Mouse (Mus musculus): ENCODE results near the gene Gpi1.

Gpi1 gene

DNA sequence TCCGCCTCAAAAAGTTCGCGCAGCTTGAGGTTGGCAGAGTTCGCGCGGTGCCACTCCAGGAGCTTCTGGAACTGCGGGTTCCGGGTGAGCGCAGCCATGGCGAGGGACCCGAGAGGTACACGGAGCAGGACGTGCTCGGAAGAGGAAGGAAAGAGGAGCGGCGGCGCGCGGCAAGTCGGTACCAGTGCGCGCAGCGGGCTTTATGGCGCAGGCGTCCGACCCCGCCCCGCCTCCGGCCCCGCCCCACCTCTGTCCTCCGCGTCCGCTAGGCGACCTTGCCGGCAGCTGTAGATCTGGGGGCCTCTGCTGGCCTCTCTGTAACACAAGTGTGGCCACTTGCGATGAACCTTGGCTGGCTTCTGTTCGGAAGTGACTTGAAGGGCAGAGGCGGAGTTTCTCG, at the start of gene Gpi1:
Gene Gpi1, minus strand, starts transcription at position 221 of the 400 bp plus-strand sequence.
- Histone ChIP-seq H3K27me3 (ENCODE audit: control insufficient read depth, insufficient read depth, low read length, poor library complexity, severe bottlenecking) (no peaks in the 10 kb centered on the region), H3K36me3 (ENCODE audit: control insufficient read depth, insufficient read depth, low read length, poor library complexity, severe bottlenecking) (peaks cover 12% of the 10 kb centered on the region)

GRCm38 (mm10) chr7:34277656-34278055, 47.5 kb upstream of the Gpi1 start:
- DNase-seq (ENCODE audit: low read depth, low spot score) = no peak
- Histone ChIP-seq H3K36me3 (ENCODE audit: control insufficient read depth, insufficient read depth, low read length, poor library complexity, severe bottlenecking) (no peaks in the 10 kb centered on the region), H3K27me3 (ENCODE audit: control insufficient read depth, insufficient read depth, low read length, poor library complexity, severe bottlenecking) (no peaks in the 10 kb centered on the region)

More for the DNA sequence above, at the start of gene Gpi1:
- peak; percentile 92 for DNase-seq (ENCODE audit: low read depth, low spot score)

GRCm38 (mm10) chr7:34276066-34276465, 45.9 kb upstream of the Gpi1 start:
- Histone ChIP-seq H3K36me3 (ENCODE audit: control insufficient read depth, insufficient read depth, low read length, poor library complexity, severe bottlenecking) (no peaks in the 10 kb centered on the region), H3K27me3 (ENCODE audit: control insufficient read depth, insufficient read depth, low read length, poor library complexity, severe bottlenecking) (no peaks in the 10 kb centered on the region)
- DNase-seq (ENCODE audit: low read depth, low spot score) = no peak

DNA sequence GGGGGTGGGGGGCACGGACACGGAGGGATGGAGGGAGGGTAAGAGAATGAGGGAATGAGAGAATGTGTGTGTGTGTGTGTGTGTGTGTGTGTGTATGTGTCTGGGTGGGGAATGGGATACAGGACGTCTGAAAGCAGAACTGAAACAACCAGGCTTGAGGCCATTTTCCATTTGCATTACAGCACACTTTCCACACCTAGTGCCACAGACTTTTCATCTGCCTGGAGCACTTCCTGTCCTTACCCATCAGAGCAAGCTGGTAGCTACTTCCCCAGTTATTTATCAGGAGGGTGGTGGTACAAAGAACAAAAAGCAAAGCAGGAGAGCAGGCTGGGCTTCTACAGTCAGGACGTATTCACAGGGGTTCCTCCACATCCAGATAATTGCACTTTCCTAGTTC, 42.3 kb upstream of the Gpi1 start:
- DNase-seq (ENCODE audit: low read depth, low spot score) = peak; percentile 50
- Histone ChIP-seq H3K27me3 (ENCODE audit: control insufficient read depth, insufficient read depth, low read length, poor library complexity, severe bottlenecking) (no peaks in the 10 kb centered on the region), H3K36me3 (ENCODE audit: control insufficient read depth, insufficient read depth, low read length, poor library complexity, severe bottlenecking) (no peaks in the 10 kb centered on the region)

DNA sequence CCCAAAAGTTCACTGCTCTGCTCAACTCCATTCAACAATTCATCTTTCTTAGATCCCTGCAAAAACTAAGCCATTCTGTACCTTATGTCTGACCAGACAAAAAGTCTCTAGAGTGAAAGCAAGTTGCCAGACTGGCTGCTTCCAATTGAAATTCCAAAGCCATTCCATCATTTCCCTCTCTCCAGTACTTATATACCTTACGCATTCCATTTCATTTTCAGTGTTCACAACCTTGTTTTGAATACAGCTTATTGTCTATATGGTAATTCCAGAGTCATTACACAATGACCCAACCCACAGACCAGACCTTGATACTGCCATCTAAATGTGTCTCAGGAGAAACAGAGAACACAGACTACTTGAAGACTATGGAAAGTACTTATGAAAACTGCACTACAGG, 38.3 kb upstream of the Gpi1 start:
- no peaks in the 10 kb centered on the region for H3K27me3 ChIP-seq (ENCODE audit: control insufficient read depth, insufficient read depth, low read length, poor library complexity, severe bottlenecking)
- no peak for DNase-seq (ENCODE audit: low read depth, low spot score)
- H3K36me3 ChIP-seq (ENCODE audit: control insufficient read depth, insufficient read depth, low read length, poor library complexity, severe bottlenecking) = no peaks in the 10 kb centered on the region; the same call in 1 of the 2 replicates

- no peaks in the 10 kb centered on the region for H3K27me3 ChIP-seq (ENCODE audit: control insufficient read depth, insufficient read depth, low read length, poor library complexity, severe bottlenecking)
- no peak for DNase-seq (ENCODE audit: low read depth, low spot score)
- peaks cover 7% of the 10 kb centered on the region; the same call in 1 of the 2 replicates for H3K36me3 ChIP-seq (ENCODE audit: control insufficient read depth, insufficient read depth, low read length, poor library complexity, severe bottlenecking)
Measured at GRCm38 (mm10) chr7:34266421-34266820, 36.3 kb upstream of the Gpi1 start.

DNA sequence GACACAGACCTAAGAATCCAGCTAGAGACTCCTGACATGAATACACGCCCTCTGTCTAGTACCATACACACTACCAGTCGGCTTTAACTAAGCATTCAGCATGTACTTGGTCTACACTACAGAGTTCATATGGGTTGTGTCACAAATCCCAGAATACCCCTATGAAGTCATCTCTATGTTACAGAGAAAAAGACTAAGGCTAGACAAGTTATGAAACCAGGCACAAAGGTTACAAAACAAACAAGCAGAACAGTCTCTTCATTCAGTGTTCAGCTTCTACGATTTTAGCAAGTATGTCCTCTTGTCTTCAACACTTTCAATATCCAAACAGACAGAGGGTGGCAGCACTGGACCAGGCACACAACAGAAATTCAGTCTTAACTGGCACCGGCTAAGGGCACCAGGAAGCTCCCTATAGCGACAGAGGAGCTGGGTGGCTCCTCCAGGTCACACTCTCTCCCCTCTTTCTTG, 35.8 kb upstream of the Gpi1 start:
- Histone ChIP-seq H3K36me3 (ENCODE audit: control insufficient read depth, insufficient read depth, low read length, poor library complexity, severe bottlenecking) (peaks cover 7% of the 10 kb centered on the region; the same call in 1 of the 2 replicates), H3K27me3 (ENCODE audit: control insufficient read depth, insufficient read depth, low read length, poor library complexity, severe bottlenecking) (no peaks in the 10 kb centered on the region)
- peak; percentile 74 for DNase-seq (ENCODE audit: low read depth, low spot score)

DNA sequence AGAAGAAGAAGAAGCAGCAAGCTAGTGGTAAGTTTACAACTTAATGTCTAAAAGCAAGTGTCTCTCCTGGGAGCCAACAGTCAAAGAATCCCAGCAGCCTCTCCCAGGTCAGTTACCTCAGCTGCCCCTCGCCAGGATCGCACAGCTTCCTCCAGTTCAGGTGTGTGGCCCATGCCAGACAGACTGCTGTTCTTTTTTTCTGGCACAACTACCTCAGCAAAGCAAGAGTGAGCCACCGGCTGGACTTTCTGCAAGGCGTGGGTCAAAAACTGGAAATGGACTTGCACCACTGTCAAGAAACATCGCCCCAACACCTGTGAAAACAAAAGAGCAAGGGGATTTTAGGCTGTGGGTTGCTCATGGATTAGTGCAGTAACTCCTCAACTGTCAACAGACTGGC, 33.3 kb upstream of the Gpi1 start:
- DNase-seq (ENCODE audit: low read depth, low spot score) = no peak

GRCm38 (mm10) chr7:34258407-34258806, 28.3 kb upstream of the Gpi1 start:
- DNase-seq (ENCODE audit: low read depth, low spot score) = no peak
- Histone ChIP-seq H3K36me3 (ENCODE audit: control insufficient read depth, insufficient read depth, low read length, poor library complexity, severe bottlenecking) (peaks cover 10% of the 10 kb centered on the region), H3K27me3 (ENCODE audit: control insufficient read depth, insufficient read depth, low read length, poor library complexity, severe bottlenecking) (no peaks in the 10 kb centered on the region)

More for the DNA sequence above, 33.3 kb upstream of the Gpi1 start:
- Histone ChIP-seq H3K36me3 (ENCODE audit: control insufficient read depth, insufficient read depth, low read length, poor library complexity, severe bottlenecking) (peaks cover 10% of the 10 kb centered on the region), H3K27me3 (ENCODE audit: control insufficient read depth, insufficient read depth, low read length, poor library complexity, severe bottlenecking) (no peaks in the 10 kb centered on the region)

DNA sequence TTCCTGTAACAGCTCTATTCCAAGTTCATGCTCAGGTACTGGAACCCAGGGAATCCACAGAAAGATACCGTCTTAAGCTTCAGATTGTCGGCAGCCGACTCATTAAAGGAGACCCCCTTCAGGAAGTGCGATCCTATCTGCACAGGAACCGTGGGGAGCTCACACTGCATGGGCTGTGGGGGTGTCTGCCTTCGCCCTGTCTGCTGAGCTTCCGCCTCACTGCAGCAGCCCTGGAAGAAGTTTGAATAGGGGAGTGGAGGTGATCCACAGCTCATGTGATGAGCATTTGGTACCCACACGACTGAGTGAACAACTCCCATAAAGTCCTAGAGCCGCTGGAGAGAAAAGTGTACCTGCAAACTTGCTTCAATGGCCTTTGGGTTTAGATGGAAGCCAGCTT, 27.1 kb upstream of the Gpi1 start:
- DNase-seq (ENCODE audit: low read depth, low spot score) = no peak
- H3K36me3 ChIP-seq (ENCODE audit: control insufficient read depth, insufficient read depth, low read length, poor library complexity, severe bottlenecking) = peaks cover 8% of the 10 kb centered on the region
- H3K27me3 ChIP-seq (ENCODE audit: control insufficient read depth, insufficient read depth, low read length, poor library complexity, severe bottlenecking) = no peaks in the 10 kb centered on the region

GRCm38 (mm10) chr7:34255916-34256315, 25.8 kb upstream of the Gpi1 start:
- Histone ChIP-seq H3K27me3 (ENCODE audit: control insufficient read depth, insufficient read depth, low read length, poor library complexity, severe bottlenecking) (no peaks in the 10 kb centered on the region), H3K36me3 (ENCODE audit: control insufficient read depth, insufficient read depth, low read length, poor library complexity, severe bottlenecking) (peaks cover 3% of the 10 kb centered on the region)
- DNase-seq (ENCODE audit: low read depth, low spot score) = no peak

GRCm38 (mm10) chr7:34255137-34255536, 25.0 kb upstream of the Gpi1 start:
- H3K36me3 ChIP-seq (ENCODE audit: control insufficient read depth, insufficient read depth, low read length, poor library complexity, severe bottlenecking) = peaks cover 5% of the 10 kb centered on the region

DNA sequence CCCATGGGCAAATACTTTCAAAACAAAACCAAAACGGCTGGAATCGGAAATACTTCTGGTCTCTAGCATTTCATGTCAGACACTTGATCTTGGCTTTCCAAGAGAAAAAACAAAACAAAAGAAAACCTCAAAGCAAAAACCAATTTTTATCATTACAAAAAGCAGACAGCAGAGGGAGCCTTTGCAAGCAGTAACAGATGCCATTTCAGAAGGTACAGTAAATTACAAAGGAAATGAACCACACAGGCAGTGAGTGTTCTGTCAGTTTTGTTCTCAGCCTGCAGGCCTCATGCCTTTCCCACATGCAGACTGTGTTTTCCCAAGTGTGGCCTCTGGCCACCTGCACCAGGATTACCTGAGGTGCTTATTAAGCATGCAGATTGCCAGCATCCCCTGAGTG, 21.9 kb upstream of the Gpi1 start:
- peak; percentile 48 for DNase-seq (ENCODE audit: low read depth, low spot score)
- Histone ChIP-seq H3K36me3 (ENCODE audit: control insufficient read depth, insufficient read depth, low read length, poor library complexity, severe bottlenecking) (peaks cover 5% of the 10 kb centered on the region), H3K27me3 (ENCODE audit: control insufficient read depth, insufficient read depth, low read length, poor library complexity, severe bottlenecking) (no peaks in the 10 kb centered on the region)

More at GRCm38 (mm10) chr7:34255137-34255536, 25.0 kb upstream of the Gpi1 start:
- no peaks in the 10 kb centered on the region for H3K27me3 ChIP-seq (ENCODE audit: control insufficient read depth, insufficient read depth, low read length, poor library complexity, severe bottlenecking)
- no peak for DNase-seq (ENCODE audit: low read depth, low spot score)

- peaks cover 5% of the 10 kb centered on the region for H3K36me3 ChIP-seq (ENCODE audit: control insufficient read depth, insufficient read depth, low read length, poor library complexity, severe bottlenecking)
- no peak for DNase-seq (ENCODE audit: low read depth, low spot score)
- H3K27me3 ChIP-seq (ENCODE audit: control insufficient read depth, insufficient read depth, low read length, poor library complexity, severe bottlenecking) = no peaks in the 10 kb centered on the region
Measured at GRCm38 (mm10) chr7:34250738-34251137, 20.6 kb upstream of the Gpi1 start, which contains the start of gene Gm6096. Gene Gm6096 (plus strand): TSS chr7:34251038.

GRCm38 (mm10) chr7:34246870-34247499, 16.8 kb upstream of the Gpi1 start:
- Histone ChIP-seq H3K36me3 (ENCODE audit: control insufficient read depth, insufficient read depth, low read length, poor library complexity, severe bottlenecking) (peaks cover 11% of the 10 kb centered on the region), H3K27me3 (ENCODE audit: control insufficient read depth, insufficient read depth, low read length, poor library complexity, severe bottlenecking) (no peaks in the 10 kb centered on the region)
- DNase-seq (ENCODE audit: low read depth, low spot score) = no peak

- DNase-seq (ENCODE audit: low read depth, low spot score) = no peak
Measured at GRCm38 (mm10) chr7:34242176-34242575, 12.0 kb upstream of the Gpi1 start.

More at GRCm38 (mm10) chr7:34242176-34242575, 12.0 kb upstream of the Gpi1 start:
- peaks cover 6% of the 10 kb centered on the region for H3K36me3 ChIP-seq (ENCODE audit: control insufficient read depth, insufficient read depth, low read length, poor library complexity, severe bottlenecking)
- no peaks in the 10 kb centered on the region for H3K27me3 ChIP-seq (ENCODE audit: control insufficient read depth, insufficient read depth, low read length, poor library complexity, severe bottlenecking)

Data from splenic B cell, adult 2 months (primary cell).